Mouse (Mus musculus) urinary bladder, postnatal 14 days (tissue): ENCODE measurements around the gene Hist1h2bf.
"Not testable (repeated sequence)": the region's sequence is repeated elsewhere in the genome, so short reads cannot be mapped to it uniquely, and the experiment has no call there.

ENCODE experiments used
- DNase-seq: peaks from one replicate; pipeline ENCODE4 v3.0.0; 2021; ENCODE audit warnings: low spot score

Gene Hist1h2bf

DNA sequence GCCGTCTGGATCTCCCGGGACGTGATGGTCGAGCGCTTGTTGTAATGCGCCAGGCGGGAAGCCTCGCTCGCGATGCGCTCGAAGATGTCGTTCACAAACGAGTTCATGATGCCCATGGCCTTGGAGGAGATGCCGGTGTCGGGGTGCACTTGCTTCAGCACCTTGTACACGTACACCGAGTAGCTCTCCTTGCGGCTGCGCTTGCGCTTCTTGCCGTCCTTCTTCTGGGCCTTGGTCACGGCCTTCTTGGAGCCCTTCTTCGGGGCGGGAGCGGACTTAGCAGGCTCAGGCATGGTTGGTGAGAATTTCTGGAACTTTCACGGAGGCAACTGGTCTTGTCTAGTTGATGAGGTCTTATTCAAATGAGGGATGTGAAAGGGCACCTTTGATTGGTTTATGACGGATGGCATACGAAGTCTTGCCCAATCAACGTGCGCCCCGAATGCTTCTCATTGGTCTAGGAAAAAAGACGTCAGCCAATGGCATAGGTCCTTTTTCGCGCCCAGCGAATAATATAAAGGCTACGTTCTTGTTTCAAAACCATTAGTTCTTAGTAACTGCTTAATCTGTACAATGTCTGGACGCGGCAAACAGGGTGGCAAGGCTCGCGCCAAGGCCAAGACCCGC, at the start of gene Hist1h2bf, which contains the start of gene Hist1h2ad:
Hist1h2bf (minus strand) TSS at position 299 of the 627 bp plus-strand sequence.
Hist1h2ad (plus strand) TSS at position 484 of the 627 bp plus-strand sequence.
- peak; percentile 91 for DNase-seq

DNA sequence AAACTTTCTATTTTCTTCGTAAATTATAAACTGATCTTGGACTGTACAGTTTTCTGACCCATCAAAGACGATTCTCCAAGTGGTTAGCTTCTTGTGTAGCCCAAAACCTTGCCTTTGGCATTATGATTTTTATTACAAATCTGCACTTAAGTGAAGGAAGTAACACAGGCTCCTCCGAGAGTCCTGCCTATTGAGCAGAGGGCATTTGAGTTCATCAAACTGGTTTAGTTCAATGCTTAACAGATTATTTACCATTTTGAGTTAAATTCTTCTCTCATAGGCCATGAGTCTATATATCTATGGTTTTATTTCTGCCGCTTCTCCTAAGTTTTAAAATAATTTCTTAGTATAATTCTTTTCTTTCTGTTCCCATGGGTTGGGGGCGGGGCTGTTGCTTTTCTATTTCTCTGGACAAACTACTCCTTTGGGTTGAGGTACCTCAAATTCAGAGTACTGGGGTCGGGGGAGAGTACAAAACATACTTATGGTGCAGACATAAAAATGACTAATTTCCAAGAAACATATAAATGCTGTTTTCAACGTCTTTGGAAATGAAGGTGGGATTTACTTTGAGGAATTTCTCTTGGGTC, 49.0 kb upstream of the Hist1h2bf start:
- no peak for DNase-seq

DNA sequence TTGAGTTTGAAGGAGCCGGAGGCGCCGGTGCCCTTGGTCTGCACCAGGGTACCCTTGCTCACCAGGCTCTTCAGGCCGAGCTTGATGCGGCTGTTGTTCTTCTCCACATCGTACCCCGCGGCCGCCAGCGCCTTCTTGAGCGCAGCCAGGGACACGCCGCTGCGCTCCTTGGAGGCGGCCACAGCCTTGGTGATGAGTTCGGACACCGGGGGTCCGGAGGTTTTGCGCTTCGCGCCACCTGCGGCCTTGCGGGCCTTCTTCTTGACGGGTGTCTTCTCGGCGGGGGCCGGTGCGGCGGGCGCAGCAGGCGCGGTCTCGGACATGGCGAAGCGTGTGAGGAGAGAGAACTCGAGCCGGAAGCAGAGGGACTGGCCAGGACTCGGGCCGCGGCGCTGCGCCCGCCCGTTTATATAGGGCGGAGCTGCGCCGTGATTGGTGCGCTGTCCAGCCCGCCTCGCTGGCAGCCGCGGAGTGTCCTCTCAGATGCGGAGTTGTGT, 48.2 kb upstream of the Hist1h2bf start, which contains the start of gene Hist1h1e:
Hist1h1e (minus strand) TSS at position 384 of the 497 bp plus-strand sequence.
- peak; percentile 91 for DNase-seq

- peak; percentile 79 for DNase-seq
Observed at GRCm38 (mm10) chr13:23621532-23622174, 47.7 kb upstream of the Hist1h2bf start.

GRCm38 (mm10) chr13:23620733-23621531, 46.9 kb upstream of the Hist1h2bf start, which contains the start of gene Hist1h2be:
TSS of gene Hist1h2be (minus strand) at chr13:23621124.
- DNase-seq = peak; percentile 65

DNA sequence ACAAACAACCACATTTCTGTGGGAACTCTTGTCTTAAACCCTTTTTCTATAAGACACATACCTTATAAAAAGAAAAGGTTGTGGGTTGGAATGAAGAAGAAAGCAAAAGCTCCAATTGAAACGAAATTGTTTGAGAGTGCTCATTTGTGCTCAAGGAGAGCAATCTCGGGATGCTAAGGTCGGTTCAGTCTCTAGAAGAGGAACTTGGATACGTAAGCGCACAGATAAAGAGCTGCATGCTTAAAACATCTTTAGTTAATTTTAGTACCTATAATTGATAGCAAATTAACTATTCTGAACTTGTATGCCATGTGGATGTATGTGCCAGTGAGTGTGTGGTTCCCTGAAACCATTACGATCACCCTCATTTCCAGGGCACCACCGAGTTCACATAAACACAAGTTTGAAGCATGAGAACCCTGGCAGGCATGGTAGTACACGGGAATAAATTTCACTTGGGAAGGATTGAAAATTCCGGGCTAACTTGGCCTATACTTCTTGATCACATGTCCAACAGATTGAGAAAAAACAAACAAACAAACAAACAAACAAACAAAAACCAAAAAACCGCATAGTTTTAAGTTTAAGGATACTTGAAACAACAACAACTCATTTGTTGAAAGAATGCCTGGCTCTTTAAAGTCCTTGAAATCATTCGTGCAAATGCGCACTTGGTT, 46.2 kb upstream of the Hist1h2bf start:
- no peak for DNase-seq

GRCm38 (mm10) chr13:23611638-23612037, 37.6 kb upstream of the Hist1h2bf start:
- no peak for DNase-seq

DNA sequence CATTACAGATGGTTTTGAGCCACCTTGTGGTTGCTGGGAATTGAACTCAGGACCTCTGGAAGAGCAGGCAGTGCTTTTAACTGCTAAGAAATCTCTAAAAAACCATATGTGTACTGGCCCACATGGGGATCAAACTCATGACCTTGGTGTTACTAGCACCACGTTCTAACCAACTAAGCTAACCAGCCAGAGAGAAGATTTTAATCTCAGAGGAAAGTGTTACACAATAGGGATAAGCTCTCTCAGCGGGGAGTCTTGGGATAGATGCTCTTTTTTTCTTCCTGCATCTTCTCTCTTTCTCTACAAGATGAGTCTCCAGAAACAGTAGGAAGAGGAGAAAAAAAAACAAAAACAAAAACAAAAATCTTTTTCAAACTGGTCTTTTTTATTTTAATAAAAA, 36.4 kb upstream of the Hist1h2bf start:
- DNase-seq = no peak

DNA sequence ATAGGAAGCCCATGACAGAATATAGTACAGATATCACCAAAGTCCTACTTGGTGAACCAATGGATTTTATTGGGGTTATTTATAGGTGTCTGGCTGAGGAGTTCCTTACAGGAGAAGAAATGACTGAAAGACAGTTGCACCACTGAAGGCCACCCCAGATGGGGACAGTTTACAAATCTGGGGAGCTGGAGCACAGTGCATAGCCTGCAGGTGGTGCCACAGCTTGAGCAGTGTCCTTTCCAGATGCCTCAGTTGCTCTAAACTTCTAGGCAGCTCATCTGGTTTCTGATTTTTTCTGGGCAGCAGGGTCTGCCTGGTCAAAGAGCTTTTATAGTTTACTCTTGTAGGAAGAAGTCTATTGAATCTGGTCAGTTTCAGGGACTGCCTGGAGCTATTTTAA, 35.8 kb upstream of the Hist1h2bf start:
- DNase-seq = no peak

DNA sequence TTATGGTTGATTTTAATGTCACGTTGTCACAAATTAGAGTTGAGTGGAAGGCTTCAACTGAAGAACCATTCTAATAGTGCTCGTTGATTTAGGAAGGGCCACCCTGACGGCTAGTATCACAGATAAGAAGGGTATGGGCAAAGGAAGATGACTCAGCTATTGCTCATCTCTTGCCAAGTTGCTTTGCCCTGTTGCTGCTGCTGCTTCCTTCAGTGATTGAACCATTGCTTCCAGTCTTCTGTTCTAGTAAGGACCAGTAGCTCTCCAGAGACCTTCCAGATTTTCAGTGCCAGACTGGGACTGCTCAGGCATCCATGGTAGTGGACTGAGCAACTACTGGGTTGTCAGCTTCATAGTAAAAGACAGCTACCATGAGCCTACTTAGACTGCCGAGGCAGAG, 35.2 kb upstream of the Hist1h2bf start:
- no peak for DNase-seq

DNA sequence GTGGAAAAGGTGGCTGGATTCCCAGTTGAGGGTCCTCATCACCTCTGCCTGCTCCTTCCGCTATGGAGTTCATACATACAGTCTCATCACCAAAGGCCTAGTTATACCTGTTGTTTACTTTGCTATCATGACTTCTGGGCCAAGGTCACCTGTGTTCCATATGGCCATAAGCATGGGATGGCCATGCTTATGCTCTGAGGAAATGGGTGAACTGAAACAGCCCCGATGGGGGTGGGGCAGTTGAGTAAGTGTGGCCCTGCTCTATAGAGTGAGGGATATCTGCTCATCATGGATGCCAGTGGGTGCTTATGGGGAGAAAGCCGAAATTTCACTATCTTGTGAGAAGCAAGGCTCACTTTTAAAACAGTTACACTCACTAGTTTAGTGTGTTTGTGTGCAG, 31.1 kb upstream of the Hist1h2bf start:
- DNase-seq = no peak

DNA sequence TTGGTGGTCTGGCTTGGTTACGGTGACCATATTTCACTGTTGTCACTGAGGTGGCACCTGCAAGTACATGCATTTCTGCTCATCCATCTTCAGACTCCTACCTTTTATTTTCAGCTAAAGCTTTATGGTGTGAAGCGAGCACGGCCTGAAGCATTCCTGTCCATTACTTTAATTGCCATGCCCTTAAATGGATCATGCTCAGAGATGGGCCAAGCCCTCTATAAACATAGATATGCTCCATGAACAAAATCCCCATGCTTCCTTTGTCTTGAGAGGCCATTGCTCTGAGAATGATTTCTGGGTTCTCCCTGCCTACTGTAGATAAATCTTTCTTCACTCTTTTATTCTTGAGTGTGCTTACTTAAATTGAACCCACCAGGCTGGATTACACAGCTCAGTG, 30.5 kb upstream of the Hist1h2bf start:
- DNase-seq = no peak

DNA sequence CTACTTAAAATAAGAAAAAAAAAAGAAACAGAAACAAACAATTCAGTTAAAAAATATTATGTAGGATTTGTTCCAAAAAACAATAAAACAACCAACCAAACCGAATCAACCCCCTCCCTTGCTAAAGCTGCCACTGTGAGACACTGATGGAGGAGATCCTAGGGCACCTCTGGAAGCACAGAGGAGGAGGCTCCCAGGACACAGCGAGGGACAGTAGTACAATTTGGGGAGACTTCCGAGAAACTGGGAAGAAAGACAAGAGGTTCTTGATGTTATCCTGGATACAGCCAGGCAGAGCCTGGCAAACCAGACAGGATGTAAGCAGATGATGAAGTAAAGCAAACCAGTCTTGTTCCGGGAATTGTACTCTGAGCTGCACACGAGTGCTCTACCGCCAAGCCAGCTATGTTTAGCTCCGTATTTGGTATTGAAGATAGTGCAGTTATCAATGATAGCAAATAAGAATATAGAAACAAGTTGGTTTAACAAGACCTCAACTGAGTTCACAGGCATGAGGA, 29.2 kb upstream of the Hist1h2bf start:
- DNase-seq = no peak

GRCm38 (mm10) chr13:23597957-23598356, 24.0 kb upstream of the Hist1h2bf start:
- peak; percentile 81 for DNase-seq

DNA sequence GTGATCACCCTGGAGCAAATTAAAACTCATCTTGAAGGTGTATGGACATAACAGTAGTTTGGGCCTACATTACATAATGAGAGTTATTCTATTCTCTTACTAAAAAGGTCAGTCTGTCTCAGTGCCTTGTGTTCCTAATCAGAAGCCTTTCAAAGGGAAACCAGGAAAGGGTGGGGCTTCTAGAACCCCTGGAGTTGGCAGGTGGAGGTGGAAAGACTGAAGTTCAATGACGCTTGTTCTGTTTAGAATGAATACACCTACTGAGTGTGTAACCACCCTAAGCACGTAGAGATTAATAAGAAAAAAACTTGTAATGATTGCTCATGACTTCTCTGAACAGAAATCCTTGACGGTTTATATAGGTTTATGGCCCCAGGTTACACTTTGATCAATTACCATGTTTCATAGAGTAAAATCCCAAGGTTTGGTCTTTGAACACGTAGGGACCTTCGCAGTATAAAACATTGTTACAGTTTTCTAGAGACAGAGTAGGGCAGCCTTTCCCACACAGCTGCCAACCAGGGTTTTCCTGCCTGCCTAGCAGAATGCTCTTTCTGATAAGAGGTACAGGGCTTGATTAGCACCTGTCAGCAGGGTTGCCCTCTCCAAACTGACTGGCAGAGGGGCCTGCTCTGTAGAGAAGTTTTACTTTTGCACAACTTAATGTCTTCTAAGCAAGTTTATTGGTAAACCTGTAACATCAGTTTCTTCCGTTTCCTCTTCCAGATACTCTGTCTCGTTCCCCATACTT, 21.8 kb upstream of the Hist1h2bf start:
- DNase-seq = no peak

DNA sequence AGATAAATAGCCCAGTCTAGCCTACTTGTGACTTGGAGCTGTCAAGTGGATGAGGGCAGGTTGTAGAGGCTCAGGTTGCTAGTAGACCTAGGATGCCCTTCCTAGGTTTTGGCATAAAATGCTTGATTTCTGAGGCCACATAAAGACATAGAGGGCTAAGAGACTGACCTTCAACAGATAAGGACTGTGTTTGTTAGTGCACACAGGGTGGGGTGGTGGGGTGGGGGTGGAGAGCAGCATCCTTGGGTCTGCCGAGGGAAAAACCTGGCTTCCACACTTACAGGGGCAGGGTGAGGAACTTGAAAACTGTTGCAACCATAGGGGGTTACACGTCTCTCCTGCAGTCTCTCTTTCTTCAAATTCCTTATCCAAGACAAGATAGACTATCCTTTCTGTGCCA, 21.2 kb upstream of the Hist1h2bf start:
- no peak for DNase-seq

GRCm38 (mm10) chr13:23593051-23593770, 19.2 kb upstream of the Hist1h2bf start:
- DNase-seq = peak; percentile 23

DNA sequence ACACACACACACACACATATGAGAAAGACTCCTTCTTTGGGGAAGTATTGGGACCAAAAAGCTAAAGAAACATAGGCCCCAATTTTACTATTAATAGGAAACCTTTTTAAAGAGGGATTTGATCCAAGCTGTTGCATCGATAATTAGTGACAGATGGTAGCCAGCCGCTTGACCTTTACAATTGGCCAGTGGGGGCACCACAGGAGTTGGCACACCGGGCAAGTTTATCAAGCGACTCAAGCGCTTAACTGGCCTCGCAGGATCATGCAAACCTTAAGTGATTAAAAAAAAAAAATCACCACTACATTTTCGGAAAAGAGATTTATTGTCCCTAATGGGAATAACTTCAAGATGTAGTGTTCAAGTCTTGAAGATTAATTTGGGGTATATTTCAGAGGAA, 18.6 kb upstream of the Hist1h2bf start:
- no peak for DNase-seq

DNA sequence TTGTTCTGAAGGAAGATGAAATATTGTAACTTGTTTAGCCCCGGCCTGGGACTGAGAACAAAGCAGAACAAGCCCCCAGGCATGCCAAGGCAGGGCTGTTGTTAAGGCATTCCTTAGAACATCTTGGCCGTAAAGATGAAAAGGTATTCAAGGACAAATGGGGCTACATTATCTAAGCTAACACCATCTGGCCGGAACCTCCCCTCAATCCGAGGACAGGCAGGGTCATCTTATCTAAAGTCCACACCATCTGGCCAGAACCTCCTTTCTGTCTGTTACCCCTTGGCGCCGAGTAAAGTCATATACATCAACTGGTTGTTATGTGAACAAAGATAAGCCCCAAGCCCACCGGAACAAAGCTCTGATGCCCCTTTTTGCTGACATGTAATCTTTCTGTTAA, 17.9 kb upstream of the Hist1h2bf start:
- DNase-seq = not testable (repeated sequence)

DNA sequence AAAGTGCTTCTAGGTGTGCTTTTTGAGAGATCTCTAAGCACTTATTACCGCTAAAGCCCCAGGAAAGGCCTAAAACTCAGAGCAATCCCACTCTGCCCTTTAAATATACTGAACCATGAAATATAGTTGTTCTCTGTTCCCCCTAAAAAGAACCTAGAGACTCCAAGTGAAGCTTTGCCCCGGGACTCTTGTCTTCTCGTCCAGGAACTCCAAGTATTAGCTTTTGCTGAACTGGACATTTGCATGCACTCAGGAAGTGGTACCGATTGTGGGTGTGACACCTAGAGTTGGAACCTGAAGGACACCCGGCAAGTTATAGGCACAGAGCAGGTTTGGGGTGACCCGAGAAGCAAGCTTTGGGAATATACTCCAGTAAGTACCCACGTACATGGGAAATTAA, 17.2 kb upstream of the Hist1h2bf start:
- no peak for DNase-seq
